Mouse (Mus musculus): ENCODE data around the gene Npvf. TPM values are rescaled to one million over a fixed set of nuclear protein-coding genes. Genes with fewer than 3 reads are reported as not detected.

The Npvf gene
- 0.32 TPM in 1 of 2 replicates, not detected in the other for polyA plus RNA-seq (2016; fragmentation: Nextera tagmentation; extraction: Ambion mirVana)

DNA sequence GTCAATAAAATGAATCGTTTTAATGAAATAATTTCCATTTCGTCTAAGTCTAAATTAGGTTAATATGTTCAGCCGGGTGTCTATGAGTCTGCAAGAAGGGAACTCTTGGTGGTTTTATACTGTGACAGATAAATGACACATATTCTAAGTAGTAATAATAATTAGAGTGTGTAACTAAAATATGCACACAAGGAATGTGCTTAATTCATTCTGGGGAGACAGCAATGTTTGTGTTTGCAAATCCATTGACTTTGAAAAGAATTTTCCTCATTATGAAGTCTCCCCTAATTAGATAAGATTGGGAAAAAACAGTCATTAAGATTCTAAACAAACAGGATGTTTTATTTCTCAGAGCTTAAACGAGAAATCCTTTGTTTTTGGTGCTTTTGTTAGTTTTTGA, at the start of gene Npvf:
Npvf (minus strand) TSS at position 84 of the 400 bp plus-strand sequence.
- Histone ChIP-seq H3K4me2 (no peak within 1 kb of the TSS), H3K4me3 (no peak within 1 kb of the TSS), H3K4me1 (replicated peaks) (no peaks in the 10 kb centered on the region), H3K27ac (ENCODE audit: poor library complexity, severe bottlenecking) (no peak within 1 kb of the TSS), H3K36me3 (no peaks in the 10 kb centered on the region), H3K27me3 (replicated peaks) (no peaks in the 10 kb centered on the region), H3K9me3 (replicated peaks) (no peaks in the 10 kb centered on the region), H3K9ac (no peak within 1 kb of the TSS)
- WGBS: 74% methylated on average over 4 of the region's 4 CpGs
- no peak for ATAC-seq (ENCODE audit: insufficient number of reproducible peaks, low FRiP score)

DNA sequence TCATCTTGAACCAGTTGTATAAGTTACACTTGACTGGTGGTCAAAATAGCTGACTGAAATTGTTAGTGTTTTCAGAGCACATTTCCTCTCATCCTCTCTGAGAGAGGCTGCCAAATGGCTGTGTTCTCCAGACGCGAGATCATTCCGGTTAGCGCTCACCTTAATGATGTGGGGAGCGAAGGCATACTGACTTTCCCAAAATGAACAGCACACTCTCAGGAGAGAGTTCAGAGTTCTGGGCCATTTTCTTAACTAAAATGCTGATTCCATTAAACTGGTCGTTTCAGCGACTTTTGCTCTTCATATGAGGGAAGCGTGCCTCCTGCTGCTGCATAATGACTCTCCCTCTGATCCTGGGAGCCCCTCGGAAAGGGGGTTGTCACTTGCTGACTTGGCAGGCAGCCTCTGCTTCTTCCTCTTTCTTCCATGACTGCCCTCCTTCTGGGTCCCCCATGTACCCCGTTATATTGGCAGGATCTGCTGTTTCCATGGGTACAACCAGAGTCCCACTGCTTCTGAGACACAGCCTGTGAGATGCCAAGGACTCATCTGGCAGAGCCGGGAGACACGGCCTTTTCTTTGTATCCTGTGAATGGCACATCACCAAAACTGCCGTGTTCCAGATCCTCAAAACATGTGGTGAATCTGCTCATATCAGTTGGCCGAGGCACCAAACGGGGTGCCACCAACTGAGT, 35.0 kb upstream of the Npvf start:
- H3K4me3 ChIP-seq: no peak overlapping the region
- no peak overlapping the region for H3K9ac ChIP-seq
- no peaks in the 10 kb centered on the region for H3K4me1 ChIP-seq (replicated peaks)
- WGBS: 68% methylated on average over 15 of the region's 15 CpGs
- no peak for ATAC-seq (ENCODE audit: insufficient number of reproducible peaks, low FRiP score)
- no peak overlapping the region for H3K4me2 ChIP-seq
- H3K27me3 ChIP-seq (replicated peaks): no peaks in the 10 kb centered on the region
- H3K36me3 ChIP-seq: no peaks in the 10 kb centered on the region
- no peaks in the 10 kb centered on the region for H3K9me3 ChIP-seq (replicated peaks)
- H3K27ac ChIP-seq (ENCODE audit: poor library complexity, severe bottlenecking): no peak overlapping the region

DNA sequence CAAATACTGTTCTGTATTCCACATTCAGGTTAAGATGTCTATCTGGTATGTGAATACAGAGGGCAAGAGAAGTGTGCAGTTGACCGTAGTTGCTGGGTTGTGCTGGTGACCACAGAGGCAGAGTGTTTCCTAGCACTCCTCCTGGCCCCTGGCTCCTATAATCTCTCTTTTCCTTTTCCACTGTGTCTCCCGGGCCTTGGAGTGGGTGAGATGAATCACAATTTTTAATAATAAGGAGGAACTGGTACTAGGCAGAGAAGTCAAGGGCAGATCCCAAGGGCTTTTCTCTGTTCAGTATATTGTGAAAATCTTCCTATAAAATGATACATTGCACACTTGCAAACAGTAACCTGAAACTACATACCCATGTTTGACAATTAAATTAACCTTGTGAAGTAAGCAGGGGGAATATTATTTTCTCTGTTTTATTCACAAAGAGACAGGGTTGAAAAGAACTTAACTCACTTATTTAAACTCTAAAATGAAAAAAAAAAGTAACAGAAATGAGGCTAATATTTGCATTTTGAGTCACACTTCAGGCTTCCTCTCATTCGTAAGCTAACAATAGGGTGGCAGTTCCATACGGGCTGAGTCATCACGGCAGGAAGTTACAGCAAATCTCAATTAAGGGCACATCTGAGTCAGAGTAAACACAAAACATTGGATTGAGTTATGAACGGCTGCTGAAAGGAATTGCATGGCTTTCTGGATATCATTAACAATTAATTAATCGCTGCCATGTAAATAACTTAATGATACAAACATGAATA, 30.6 kb upstream of the Npvf start:
- no peak overlapping the region for H3K4me2 ChIP-seq
- no peak overlapping the region for H3K27ac ChIP-seq (ENCODE audit: poor library complexity, severe bottlenecking)

DNA sequence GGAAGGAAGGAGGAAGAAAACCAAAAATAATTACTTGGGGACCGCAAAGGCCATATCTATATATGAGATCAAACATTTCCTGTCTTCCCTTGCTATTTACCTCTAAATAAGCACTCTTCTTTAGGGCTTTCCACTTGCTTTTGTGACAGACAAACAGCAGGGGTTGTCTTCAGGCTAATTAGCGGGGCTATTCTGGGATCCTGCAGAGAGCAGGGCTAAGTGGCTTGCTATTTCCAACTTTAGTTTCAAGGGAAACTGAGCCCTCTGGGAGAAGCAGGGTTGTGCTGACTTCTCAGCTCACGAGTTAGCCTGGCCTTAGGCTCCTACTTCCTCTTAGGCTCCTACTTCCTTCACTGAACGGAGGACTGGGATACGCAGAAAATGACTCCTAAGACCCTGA, 27.3 kb upstream of the Npvf start:
- WGBS: 15% methylated on average over 5 of the region's 5 CpGs
- Histone ChIP-seq H3K36me3 (no peaks in the 10 kb centered on the region), H3K4me3 (no peak overlapping the region), H3K9me3 (replicated peaks) (no peaks in the 10 kb centered on the region), H3K27me3 (replicated peaks) (no peaks in the 10 kb centered on the region), H3K4me2 (peak overlapping the region; percentile 15; the same call in 1 of the 2 replicates), H3K4me1 (replicated peaks) (peaks cover 23% of the 10 kb centered on the region), H3K27ac (ENCODE audit: poor library complexity, severe bottlenecking) (no peak overlapping the region), H3K9ac (no peak overlapping the region)
- no peak for ATAC-seq (ENCODE audit: insufficient number of reproducible peaks, low FRiP score)

More for the DNA sequence above, 30.6 kb upstream of the Npvf start:
- no peak for ATAC-seq (ENCODE audit: insufficient number of reproducible peaks, low FRiP score)
- Histone ChIP-seq H3K4me3 (no peak overlapping the region), H3K36me3 (no peaks in the 10 kb centered on the region), H3K9me3 (replicated peaks) (no peaks in the 10 kb centered on the region), H3K4me1 (replicated peaks) (peaks cover 23% of the 10 kb centered on the region), H3K9ac (no peak overlapping the region), H3K27me3 (replicated peaks) (no peaks in the 10 kb centered on the region)
- WGBS: 50% methylated on average over 7 of the region's 7 CpGs

DNA sequence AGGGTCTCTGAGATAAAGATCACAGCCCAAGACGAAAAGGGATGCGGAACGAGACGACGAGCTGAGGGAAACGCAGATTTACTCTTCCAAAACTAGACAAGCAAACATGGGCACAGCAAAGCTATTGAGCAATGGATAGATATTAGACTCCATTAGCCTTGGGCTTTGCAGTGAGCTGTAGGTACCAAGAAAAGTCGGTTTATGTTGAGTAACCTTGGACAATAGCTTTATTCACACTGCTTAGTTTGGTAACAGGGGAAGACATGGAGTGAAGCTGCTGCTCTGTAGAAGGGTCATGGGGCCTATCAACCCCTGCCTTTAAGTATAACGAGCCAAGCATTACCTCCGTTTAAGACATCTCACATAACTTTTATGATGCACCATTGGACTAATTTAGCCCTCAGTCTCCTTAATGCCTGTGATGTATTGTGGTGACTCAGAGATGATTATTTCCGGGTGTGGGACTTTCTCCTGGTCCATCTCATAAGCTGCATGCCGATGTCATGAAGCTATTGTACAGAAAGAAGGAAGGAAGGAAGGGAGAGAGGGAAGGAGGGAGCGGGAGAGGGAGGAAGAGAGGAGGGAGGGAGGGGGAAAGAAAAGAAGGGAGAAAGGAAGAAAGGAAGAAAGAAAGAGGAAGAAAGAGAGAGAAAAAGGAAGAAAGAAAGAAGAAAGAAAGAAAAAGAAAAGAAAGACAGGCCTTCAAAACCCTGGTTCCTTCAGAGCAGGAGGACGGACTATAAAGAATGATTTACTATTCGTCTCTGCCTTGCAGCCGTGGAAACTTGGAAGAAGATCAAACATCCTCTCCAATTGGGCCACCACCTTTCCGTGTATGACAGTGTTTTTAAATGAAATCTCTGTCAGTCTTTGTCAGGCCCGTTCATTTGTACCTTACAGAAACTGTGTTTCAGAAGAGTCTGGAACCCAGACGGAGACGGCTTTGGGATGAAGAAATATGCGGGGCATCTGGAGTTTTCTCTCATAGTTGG, 26.3 kb upstream of the Npvf start:
- H3K4me3 ChIP-seq: no peak overlapping the region
- ATAC-seq (ENCODE audit: insufficient number of reproducible peaks, low FRiP score): no peak
- no peaks in the 10 kb centered on the region for H3K36me3 ChIP-seq
- no peak overlapping the region for H3K4me2 ChIP-seq
- no peak overlapping the region for H3K27ac ChIP-seq (ENCODE audit: poor library complexity, severe bottlenecking)
- no peak overlapping the region for H3K9ac ChIP-seq
- peaks cover 23% of the 10 kb centered on the region for H3K4me1 ChIP-seq (replicated peaks)
- no peaks in the 10 kb centered on the region for H3K9me3 ChIP-seq (replicated peaks)
- H3K27me3 ChIP-seq (replicated peaks): no peaks in the 10 kb centered on the region
- 57% methylated on average over 20 of the region's 20 CpGs for WGBS

DNA sequence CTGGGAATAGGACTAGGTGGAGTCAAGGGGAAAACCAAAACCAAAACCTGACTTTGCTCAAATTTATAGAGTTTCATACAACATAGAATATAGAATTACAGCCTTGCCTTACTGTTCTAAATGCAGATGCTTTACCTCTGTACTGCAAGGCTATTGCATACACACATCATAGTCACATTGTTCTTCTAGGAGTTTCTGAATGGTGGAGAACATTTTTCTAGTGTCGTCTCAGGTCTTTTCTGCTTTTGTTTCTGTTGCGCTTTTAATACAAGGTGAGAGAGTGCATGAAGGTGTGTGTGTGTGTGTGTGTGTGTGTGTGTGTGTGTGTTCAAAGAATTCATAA, 25.2 kb upstream of the Npvf start:
- Histone ChIP-seq H3K36me3 (no peaks in the 10 kb centered on the region), H3K4me2 (no peak overlapping the region), H3K4me3 (no peak overlapping the region), H3K9me3 (replicated peaks) (0 out of 2 replicates have a peak, but pooled peaks cover 3% of the 10 kb centered on the region), H3K27ac (ENCODE audit: poor library complexity, severe bottlenecking) (no peak overlapping the region), H3K4me1 (replicated peaks) (peaks cover 23% of the 10 kb centered on the region), H3K27me3 (replicated peaks) (no peaks in the 10 kb centered on the region), H3K9ac (no peak overlapping the region)
- WGBS: 75% methylated on average over 2 of the region's 2 CpGs
- ATAC-seq (ENCODE audit: insufficient number of reproducible peaks, low FRiP score): no peak

DNA sequence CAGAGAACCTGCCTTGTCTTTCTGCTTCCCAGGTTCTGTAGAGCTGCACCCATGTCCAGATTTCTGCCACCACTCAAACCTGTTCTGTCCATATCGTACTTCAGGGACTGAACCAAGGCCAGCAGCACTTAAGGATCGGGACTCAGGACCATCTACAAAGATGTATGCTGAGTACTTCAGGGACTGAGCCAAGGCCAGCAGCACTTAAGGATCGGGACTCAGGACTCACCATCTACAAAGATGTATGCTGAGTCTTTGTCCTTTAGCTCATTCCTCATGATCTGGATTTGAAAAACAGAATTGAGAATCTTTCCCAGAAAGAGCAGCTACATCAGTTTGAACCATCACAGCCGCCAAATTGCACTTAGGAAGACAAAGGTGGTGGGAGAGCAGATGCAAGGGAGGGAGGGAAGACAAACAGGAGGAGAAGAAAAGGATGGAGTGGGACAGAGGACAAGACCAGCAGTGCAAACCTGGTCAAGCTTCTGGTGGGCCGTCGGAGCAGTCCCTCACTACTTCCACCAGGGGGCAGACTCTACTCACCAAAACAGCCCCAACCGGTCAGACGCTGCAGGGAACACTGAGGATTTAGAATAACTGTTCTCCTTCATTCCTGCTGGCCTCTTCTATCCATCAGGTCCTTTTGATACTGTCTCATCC, 24.7 kb upstream of the Npvf start:
- Histone ChIP-seq H3K4me1 (replicated peaks) (peaks cover 23% of the 10 kb centered on the region), H3K4me2 (no peak overlapping the region), H3K36me3 (no peaks in the 10 kb centered on the region), H3K9ac (no peak overlapping the region), H3K27me3 (replicated peaks) (no peaks in the 10 kb centered on the region), H3K27ac (ENCODE audit: poor library complexity, severe bottlenecking) (no peak overlapping the region), H3K4me3 (no peak overlapping the region), H3K9me3 (replicated peaks) (0 out of 2 replicates have a peak, but pooled peaks cover 3% of the 10 kb centered on the region)
- ATAC-seq (ENCODE audit: insufficient number of reproducible peaks, low FRiP score): no peak
- 25% methylated on average over 8 of the region's 8 CpGs for WGBS

DNA sequence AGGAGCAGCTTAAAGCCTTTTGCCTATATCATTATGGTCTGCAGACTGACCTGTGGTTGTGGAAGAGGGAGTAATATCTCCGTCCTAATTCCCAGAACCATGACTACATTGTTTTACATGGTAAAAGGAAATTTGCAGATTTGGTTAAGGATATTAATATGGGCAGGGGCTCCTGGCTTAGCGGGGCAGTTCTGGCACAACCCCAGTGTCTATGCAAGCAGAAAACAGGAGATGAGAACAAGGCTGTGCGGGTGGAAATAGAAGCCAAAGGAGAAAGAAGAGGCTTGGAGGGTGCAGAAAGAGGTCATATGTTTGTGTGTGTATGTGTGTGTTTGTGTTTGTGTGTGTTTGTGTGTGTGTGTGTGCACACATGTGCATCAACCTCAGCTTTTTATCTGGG, 17.0 kb upstream of the Npvf start:
- no peak overlapping the region for H3K9ac ChIP-seq
- no peaks in the 10 kb centered on the region for H3K36me3 ChIP-seq
- no peak overlapping the region for H3K4me3 ChIP-seq
- 0 out of 2 replicates have a peak, but pooled peaks cover 3% of the 10 kb centered on the region for H3K9me3 ChIP-seq (replicated peaks)
- no peaks in the 10 kb centered on the region for H3K27me3 ChIP-seq (replicated peaks)
- H3K4me2 ChIP-seq: no peak overlapping the region
- no peak overlapping the region for H3K27ac ChIP-seq (ENCODE audit: poor library complexity, severe bottlenecking)
- peaks cover 3% of the 10 kb centered on the region; the same call in 1 of the 2 replicates for H3K4me1 ChIP-seq (replicated peaks)
- WGBS: 69% methylated on average over 3 of the region's 3 CpGs
- ATAC-seq (ENCODE audit: insufficient number of reproducible peaks, low FRiP score): no peak

DNA sequence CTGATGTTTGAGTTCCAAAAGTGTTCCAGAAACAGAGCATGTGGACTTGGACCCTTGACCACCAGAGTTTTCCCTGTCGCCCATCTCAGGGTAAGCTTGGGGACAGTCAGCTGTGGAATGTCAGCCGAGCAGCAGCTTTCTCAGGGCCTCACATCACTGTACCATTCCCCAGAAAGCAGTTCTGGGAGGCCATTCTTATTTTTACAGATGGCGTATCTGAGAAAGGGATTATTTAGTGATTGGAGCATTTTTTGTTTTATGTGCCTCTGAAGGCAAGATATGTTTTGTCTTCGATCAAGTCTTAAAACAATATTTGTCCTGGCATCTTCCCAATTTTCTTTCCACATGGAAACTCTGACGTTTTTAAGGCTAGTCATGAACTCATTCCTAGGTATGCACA, 12.7 kb upstream of the Npvf start:
- Histone ChIP-seq H3K27ac (ENCODE audit: poor library complexity, severe bottlenecking) (no peak overlapping the region), H3K9me3 (replicated peaks) (no peaks in the 10 kb centered on the region), H3K9ac (no peak overlapping the region), H3K4me2 (no peak overlapping the region), H3K36me3 (no peaks in the 10 kb centered on the region), H3K4me3 (no peak overlapping the region), H3K4me1 (replicated peaks) (no peaks in the 10 kb centered on the region), H3K27me3 (replicated peaks) (no peaks in the 10 kb centered on the region)
- WGBS: 39% methylated on average over 5 of the region's 5 CpGs
- no peak for ATAC-seq (ENCODE audit: insufficient number of reproducible peaks, low FRiP score)

DNA sequence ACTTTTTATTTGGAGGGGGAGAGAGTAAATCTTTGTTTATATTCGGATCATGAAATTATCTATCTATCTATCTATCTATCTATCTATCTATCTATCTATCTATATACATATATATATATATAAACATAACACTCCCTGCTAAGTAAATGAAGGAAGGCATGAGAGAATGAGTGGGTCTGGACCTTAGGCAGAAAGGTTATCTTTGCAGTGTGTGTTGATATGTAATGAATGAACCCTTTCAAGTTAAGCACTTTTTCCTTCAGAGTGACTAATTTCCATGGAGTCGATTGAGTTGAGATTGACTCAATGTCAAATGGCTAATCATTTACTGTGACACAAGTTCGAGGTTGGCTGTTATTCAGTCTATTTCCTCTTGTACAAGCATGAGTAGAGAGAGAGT, 10.8 kb upstream of the Npvf start:
- Histone ChIP-seq H3K4me3 (no peak overlapping the region), H3K36me3 (no peaks in the 10 kb centered on the region), H3K4me1 (replicated peaks) (no peaks in the 10 kb centered on the region; the same call in 1 of the 2 replicates), H3K27ac (ENCODE audit: poor library complexity, severe bottlenecking) (no peak overlapping the region), H3K9ac (no peak overlapping the region), H3K4me2 (no peak overlapping the region), H3K9me3 (replicated peaks) (no peaks in the 10 kb centered on the region), H3K27me3 (replicated peaks) (no peaks in the 10 kb centered on the region)
- WGBS: 63% methylated on average over 3 of the region's 3 CpGs
- no peak for ATAC-seq (ENCODE audit: insufficient number of reproducible peaks, low FRiP score)

Measured in heart, embryonic 12.5 days (tissue).